Mouse (Mus musculus): Measurements from ENCODE around the gene Lrrc29. TPM values are rescaled to one million over a fixed set of nuclear protein-coding genes. Genes with fewer than 3 reads are reported as not detected.

The Lrrc29 gene
- polyA plus RNA-seq, 1 experiment: 11.0 TPM

DNA sequence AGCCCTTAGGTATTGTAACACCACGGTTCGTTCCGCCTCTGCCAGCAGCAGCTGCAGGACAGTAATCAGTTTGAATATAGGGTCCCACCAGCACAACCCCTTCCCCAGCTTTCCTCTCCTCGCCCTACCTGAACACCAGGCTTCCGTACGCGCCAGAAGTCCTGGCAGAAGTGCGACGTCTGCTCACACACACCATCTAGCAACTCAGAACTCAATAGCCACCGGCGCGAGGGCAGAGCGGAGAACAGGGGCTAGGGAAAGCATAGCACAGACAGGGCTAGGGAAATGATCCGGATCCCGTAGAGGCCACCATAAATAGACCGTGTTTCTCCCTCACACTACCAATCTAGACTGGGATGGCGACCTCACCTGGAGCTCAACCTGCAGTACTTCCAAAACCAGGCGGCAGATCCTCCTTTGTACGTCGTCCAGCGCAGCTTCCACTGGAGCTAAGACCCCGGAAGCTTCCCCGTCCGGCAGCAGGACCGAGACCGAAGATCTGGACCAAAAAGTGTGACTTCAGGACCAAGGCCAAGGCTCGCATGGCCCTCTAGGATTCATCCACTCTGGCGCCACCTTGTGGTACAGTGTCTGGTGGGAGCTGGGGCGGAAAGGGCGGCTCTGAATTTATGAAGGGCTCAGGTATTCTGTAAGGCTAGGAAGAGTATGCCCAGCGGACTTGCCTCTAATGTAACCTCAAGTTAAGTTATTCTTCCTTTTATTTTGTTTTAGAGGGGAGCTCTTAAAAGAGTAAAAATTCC is 35.3 kb downstream of the Lrrc29 start:
- peak; percentile 91 for DNase-seq
- Histone ChIP-seq H3K36me3 (ENCODE audit: control insufficient read depth, insufficient read depth, low read length) (no peaks in the 10 kb centered on the region), H3K27me3 (replicated peaks; ENCODE audit: control insufficient read depth, insufficient read depth, low read length) (no peaks in the 10 kb centered on the region), H3K4me1 (ENCODE audit: control insufficient read depth, insufficient read depth, low read length) (peaks cover 7% of the 10 kb centered on the region; the same call in 1 of the 2 replicates), H3K4me3 (ENCODE audit: insufficient read depth, low read depth, low read length) (no peak overlapping the region), H3K27ac (ENCODE audit: insufficient read depth, low read depth, low read length) (no peak overlapping the region)
- WGBS: 17% methylated on average over 31 of the region's 31 CpGs
- no peak for TF ChIP-seq POLR2A (IDR thresholded peaks at IDR 0.05; ENCODE audit: low read depth, low read length)
- TF ChIP-seq CTCF (conservative IDR thresholded peaks at IDR 0.05; ENCODE audit: insufficient read depth, insufficient read length, low read depth, low read length): peak; percentile 93

DNA sequence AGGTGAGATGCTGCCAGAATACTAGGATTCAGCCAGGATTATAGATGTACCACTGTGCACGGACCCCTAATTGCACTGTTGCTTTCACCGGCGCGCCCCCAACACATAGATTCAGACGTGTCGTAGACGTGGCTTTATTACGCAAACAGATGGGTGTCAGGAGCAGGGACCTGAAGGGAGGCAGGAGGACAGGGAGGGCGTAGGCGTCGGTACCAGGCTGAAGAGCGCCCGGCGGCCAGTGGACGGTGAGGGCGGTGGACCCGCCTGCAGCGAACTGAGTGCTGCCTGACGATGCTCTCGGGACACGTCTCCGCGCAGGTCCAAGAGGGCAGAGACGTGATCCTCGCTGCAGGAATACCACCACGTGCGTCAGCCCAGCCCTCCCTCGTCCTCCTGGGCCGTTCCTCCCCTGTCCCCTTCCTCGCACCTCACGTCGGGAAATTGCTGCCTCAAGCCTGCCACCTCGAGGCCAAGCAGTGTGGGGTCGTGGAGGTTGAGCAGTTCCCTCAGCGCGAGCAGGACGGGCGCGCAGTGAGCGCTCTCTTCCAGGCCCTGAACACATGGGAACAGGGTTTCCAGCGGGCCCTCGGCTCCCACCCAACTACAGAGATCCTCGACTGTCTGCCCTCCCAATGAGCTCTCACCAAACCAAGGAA is 36.1 kb downstream of the Lrrc29 start, which contains the start of gene 4931428F04Rik:
Gene 4931428F04Rik, minus strand, starts transcription at position 60 of the 656 bp plus-strand sequence.
- Histone ChIP-seq H3K36me3 (ENCODE audit: control insufficient read depth, insufficient read depth, low read length) (no peaks in the 10 kb centered on the region), H3K4me1 (ENCODE audit: control insufficient read depth, insufficient read depth, low read length) (peaks cover 7% of the 10 kb centered on the region; the same call in 1 of the 2 replicates), H3K4me3 (ENCODE audit: insufficient read depth, low read depth, low read length) (peak within 1 kb of the TSS; percentile 59), H3K27me3 (replicated peaks; ENCODE audit: control insufficient read depth, insufficient read depth, low read length) (no peaks in the 10 kb centered on the region), H3K27ac (ENCODE audit: insufficient read depth, low read depth, low read length) (peak within 1 kb of the TSS; percentile 30; the same call in 1 of the 2 replicates)
- TF ChIP-seq POLR2A (IDR thresholded peaks at IDR 0.05; ENCODE audit: low read depth, low read length) (no peak), CTCF (conservative IDR thresholded peaks at IDR 0.05; ENCODE audit: insufficient read depth, insufficient read length, low read depth, low read length) (peak; percentile 53)
- DNase-seq: peak; percentile 28
- WGBS: 8% methylated on average over 43 of the region's 43 CpGs

DNA sequence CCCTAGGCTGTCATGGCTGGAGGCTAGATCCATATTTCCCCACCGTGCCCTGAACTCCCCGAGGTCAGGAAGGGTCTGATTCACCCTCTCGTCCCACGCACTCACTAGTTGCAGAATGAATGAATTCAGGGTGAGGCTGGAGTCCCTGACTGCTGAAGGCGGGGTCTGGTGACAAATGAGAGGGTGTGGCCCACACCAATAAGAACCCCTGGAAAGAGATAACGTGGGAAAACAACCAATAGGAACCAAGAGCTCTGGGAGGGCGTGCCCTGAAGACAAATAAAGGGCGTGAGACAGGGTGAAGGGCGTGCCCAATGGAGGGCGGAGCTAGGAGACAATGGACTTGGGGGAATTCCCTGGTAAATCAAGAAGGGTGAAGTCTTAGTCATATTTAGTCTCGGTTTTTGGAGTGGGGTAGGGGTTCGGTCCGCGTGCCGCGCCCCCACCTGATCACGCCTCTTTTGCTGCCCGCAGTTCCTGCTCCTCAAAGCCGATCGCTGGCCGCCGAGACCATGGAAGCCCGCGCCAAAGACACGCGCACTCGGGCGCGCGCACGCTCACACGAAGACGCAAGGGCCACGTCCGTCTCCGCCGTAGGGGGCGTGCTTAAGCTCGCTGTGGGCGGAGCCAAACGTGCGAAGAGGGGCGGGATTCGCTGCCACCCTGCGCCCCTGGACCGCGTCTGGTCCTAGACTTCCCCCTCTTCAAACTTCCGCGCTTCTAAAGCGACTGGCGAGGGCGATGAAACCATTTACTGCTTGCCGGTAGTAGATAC is 36.9 kb downstream of the Lrrc29 start:
- Histone ChIP-seq H3K4me3 (ENCODE audit: insufficient read depth, low read depth, low read length) (peak overlapping the region; percentile 59), H3K4me1 (ENCODE audit: control insufficient read depth, insufficient read depth, low read length) (peaks cover 7% of the 10 kb centered on the region; the same call in 1 of the 2 replicates), H3K36me3 (ENCODE audit: control insufficient read depth, insufficient read depth, low read length) (no peaks in the 10 kb centered on the region), H3K27me3 (replicated peaks; ENCODE audit: control insufficient read depth, insufficient read depth, low read length) (no peaks in the 10 kb centered on the region), H3K27ac (ENCODE audit: insufficient read depth, low read depth, low read length) (peak overlapping the region; percentile 30; the same call in 1 of the 2 replicates)
- peak; percentile 90 for DNase-seq
- TF ChIP-seq POLR2A (IDR thresholded peaks at IDR 0.05; ENCODE audit: low read depth, low read length) (peak; percentile 18), CTCF (conservative IDR thresholded peaks at IDR 0.05; ENCODE audit: insufficient read depth, insufficient read length, low read depth, low read length) (no peak)
- WGBS: 3% methylated on average over 53 of the region's 53 CpGs

DNA sequence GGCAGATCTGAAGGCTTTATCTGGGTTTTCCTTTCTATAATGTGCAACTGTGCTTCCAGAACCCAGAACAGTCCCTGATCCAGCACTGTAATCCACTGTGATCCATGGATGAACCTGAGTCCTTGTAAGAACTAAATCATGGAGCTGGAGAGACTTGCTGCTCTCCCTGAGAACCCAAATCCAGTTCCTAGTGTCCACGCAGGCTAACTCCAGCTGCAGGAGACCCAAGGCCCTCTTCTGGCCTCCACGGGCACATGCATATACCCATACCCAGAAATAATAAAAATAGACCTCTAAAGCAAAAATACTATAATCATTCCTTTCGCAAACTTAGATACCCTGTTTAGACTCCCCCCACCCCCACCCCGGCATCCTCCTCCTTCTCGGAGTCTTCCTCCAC is 37.8 kb downstream of the Lrrc29 start:
- 86% methylated on average over 5 of the region's 5 CpGs for WGBS
- no peak overlapping the region for H3K4me3 ChIP-seq (ENCODE audit: insufficient read depth, low read depth, low read length)
- no peaks in the 10 kb centered on the region for H3K27me3 ChIP-seq (replicated peaks; ENCODE audit: control insufficient read depth, insufficient read depth, low read length)
- H3K27ac ChIP-seq (ENCODE audit: insufficient read depth, low read depth, low read length): no peak overlapping the region
- TF ChIP-seq POLR2A (IDR thresholded peaks at IDR 0.05; ENCODE audit: low read depth, low read length) (no peak), CTCF (conservative IDR thresholded peaks at IDR 0.05; ENCODE audit: insufficient read depth, insufficient read length, low read depth, low read length) (no peak)
- DNase-seq: no peak
- no peaks in the 10 kb centered on the region for H3K36me3 ChIP-seq (ENCODE audit: control insufficient read depth, insufficient read depth, low read length)
- H3K4me1 ChIP-seq (ENCODE audit: control insufficient read depth, insufficient read depth, low read length): peaks cover 7% of the 10 kb centered on the region; the same call in 1 of the 2 replicates

DNA sequence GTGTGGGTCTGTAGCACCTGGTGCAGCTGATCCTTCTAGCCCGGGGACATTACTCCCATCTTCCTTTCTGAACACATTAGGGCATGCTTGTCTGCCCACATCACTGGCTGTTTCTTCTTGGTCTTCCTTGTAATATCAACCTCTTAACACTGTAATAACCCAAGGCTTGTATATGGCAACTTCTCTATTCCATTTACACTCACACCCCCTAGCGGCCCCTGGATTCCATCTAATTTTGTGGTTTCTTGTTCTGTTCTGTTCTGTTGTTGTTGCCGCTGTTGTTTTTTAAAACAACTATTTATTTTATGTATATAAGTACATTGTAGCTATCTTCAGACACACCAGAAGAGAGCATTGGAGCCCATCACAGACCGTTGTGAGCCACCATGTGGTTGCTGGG is 39.2 kb downstream of the Lrrc29 start:
- no peak overlapping the region for H3K4me3 ChIP-seq (ENCODE audit: insufficient read depth, low read depth, low read length)
- H3K27me3 ChIP-seq (replicated peaks; ENCODE audit: control insufficient read depth, insufficient read depth, low read length): no peaks in the 10 kb centered on the region
- WGBS: 90% methylated on average over 4 of the region's 4 CpGs
- H3K36me3 ChIP-seq (ENCODE audit: control insufficient read depth, insufficient read depth, low read length): no peaks in the 10 kb centered on the region
- H3K27ac ChIP-seq (ENCODE audit: insufficient read depth, low read depth, low read length): no peak overlapping the region
- TF ChIP-seq CTCF (conservative IDR thresholded peaks at IDR 0.05; ENCODE audit: insufficient read depth, insufficient read length, low read depth, low read length) (no peak), POLR2A (IDR thresholded peaks at IDR 0.05; ENCODE audit: low read depth, low read length) (no peak)
- no peak for DNase-seq
- peaks cover 7% of the 10 kb centered on the region; the same call in 1 of the 2 replicates for H3K4me1 ChIP-seq (ENCODE audit: control insufficient read depth, insufficient read depth, low read length)

DNA sequence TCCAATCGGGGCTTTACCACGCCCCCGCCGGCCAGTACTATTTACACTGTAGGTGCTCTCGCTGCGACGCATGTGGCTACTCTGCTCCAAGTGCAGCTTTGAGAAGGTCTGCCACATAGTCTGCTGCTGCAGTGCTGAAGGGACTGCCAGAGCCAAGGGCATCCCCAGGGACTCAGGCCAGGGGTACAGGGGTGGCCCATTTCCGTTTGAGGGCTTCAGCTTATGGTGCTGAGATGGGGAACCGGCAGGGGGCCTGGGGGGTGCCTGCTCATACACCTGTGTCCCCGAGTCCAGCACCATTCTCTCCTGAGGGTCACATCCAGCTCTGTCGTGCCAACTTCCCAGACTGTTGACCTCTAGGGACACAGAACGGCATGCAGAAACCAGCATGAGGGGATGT is 40.6 kb downstream of the Lrrc29 start:
- Histone ChIP-seq H3K27ac (ENCODE audit: insufficient read depth, low read depth, low read length) (no peak overlapping the region), H3K4me1 (ENCODE audit: control insufficient read depth, insufficient read depth, low read length) (peaks cover 7% of the 10 kb centered on the region; the same call in 1 of the 2 replicates), H3K27me3 (replicated peaks; ENCODE audit: control insufficient read depth, insufficient read depth, low read length) (no peaks in the 10 kb centered on the region), H3K4me3 (ENCODE audit: insufficient read depth, low read depth, low read length) (no peak overlapping the region), H3K36me3 (ENCODE audit: control insufficient read depth, insufficient read depth, low read length) (no peaks in the 10 kb centered on the region)
- no peak for DNase-seq
- 70% methylated on average over 12 of the region's 12 CpGs for whole genome bisulfite sequencing
- TF ChIP-seq POLR2A (IDR thresholded peaks at IDR 0.05; ENCODE audit: low read depth, low read length) (no peak), CTCF (conservative IDR thresholded peaks at IDR 0.05; ENCODE audit: insufficient read depth, insufficient read length, low read depth, low read length) (no peak)
